Mouse (Mus musculus) thymus, postnatal 0 days (tissue): Measurements from ENCODE around the gene Pdc. TPM values are rescaled to one million over a fixed set of nuclear protein-coding genes. Genes with fewer than 3 reads are reported as not detected.
"Not testable (repeated sequence)": the region's sequence is repeated elsewhere in the genome, so short reads cannot be mapped to it uniquely, and the experiment has no call there.

Experiments
- DNase-seq: peaks from one replicate; pipeline ENCODE4 v3.0.0-alpha.2; 2015; ENCODE audit warnings: low spot score
- polyA plus RNA-seq: library from polyadenylated mRNA; unstranded; fragments of >200 nt; fragmentation: Nextera tagmentation; extraction: Ambion mirVana; gene quantifications from 2 replicates; pipeline ENCODE4 v1.2.1, GENCODE M21; 2015

Pdc gene
- polyA plus RNA-seq = not detected in 2 replicates

- DNase-seq = no peak
Measured at GRCm38 (mm10) chr1:150319205-150319604, at the start of gene Pdc. Gene Pdc (plus strand): TSS chr1:150319417.

DNA sequence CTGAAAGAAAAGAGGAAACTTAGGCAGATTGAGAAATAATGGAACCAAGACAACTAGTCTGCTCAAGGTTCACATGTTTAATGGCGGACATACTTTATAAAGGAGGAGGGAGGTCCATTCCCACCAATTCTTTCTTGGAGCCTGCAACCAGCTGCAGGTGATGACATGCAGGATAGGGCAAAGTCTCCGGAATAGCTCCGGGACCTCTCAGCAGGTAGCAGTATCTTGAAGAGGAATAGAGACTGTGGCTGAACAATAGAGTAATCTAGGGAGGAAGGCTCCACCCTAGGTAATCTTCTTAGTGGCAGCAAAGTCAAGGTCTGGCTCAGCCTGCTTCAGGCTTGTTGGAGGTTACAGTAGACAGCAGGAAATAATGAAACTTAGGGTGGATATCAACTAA lies 25.2 kb upstream of the Pdc start:
- not testable (repeated sequence) for DNase-seq

DNA sequence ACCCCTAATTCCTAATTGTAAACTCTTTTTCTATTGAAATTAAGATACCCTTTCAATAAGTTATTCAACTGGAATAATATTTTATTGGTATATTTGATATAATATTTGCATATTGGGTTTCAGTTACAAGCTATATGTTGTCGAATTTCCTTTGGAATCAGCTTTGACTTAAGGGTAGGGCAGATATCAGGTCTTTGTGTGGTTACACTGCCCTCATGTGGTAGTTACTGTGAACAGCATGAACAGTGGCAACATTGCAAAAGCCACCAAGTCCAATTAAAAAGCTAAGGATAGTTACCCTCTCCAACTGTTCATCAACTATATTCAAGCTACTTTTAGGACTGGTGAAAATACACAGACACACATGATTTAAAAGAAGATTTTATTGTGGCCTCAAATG lies 11.6 kb upstream of the Pdc start:
- DNase-seq = peak; percentile 26

GRCm38 (mm10) chr1:150335111-150335510 lies 15.9 kb downstream of the Pdc start:
- DNase-seq = no peak

DNA sequence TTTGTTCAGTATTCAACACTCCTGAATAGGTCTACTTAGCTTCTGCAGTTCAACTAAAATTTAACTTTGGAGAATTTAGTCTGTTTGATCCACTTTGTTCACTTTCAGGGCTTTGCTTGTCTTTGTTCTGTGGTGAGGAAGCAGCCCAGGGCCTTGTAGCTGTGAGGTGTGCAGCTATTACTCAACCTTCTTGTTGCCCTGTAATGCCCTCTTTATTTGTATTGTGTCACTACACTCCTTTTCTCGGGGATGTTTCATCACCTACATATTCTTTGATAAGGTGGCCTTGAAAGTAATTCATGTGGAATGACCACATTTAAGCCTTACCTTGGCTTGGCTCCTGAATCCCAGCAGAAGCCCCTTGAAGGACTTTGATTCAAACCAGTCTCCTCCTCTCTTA lies 41.6 kb downstream of the Pdc start:
- no peak for DNase-seq

DNA sequence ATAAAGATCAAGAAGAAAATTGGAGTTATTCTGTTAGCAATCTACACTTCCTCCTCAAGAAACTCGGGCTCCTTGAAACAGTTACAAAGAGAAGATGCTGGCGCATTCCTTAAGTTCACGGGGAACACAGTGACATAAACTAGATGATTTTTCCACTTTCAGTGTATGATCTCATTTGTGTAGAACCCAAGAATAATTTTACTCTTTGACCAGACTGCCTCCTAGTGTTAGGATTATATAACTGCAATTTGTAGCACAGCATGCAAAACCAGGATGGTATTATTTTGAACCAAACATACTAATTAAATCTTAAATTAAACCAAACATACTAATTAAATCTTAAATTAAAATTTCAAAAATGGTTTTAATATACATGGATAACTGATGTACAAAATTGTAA lies 53.7 kb downstream of the Pdc start:
- DNase-seq = peak; percentile 20

GRCm38 (mm10) chr1:150374247-150374646 lies 55.0 kb downstream of the Pdc start:
- no peak for DNase-seq

Other genes with a start within 250 kb of the Pdc start
- gene Ptgs2, start 219.4 kb upstream of the Pdc start, polyA plus RNA-seq = 0.62 and 0.87 TPM in 2 replicates
- 196 and 230 TPM in 2 replicates for gene Tpr, start 73.4 kb downstream of the Pdc start, polyA plus RNA-seq
- gene Odr4, start 73.7 kb downstream of the Pdc start, polyA plus RNA-seq = 23.1 and 24.2 TPM in 2 replicates
- 0.81 and 1.8 TPM in 2 replicates for gene Prg4, start 146.7 kb downstream of the Pdc start, polyA plus RNA-seq